Mouse (Mus musculus): ENCODE data around the gene Nkx6-1. TPM values are rescaled to one million over a fixed set of nuclear protein-coding genes. Genes with fewer than 3 reads are reported as not detected.

The Nkx6-1 gene
- polyA plus RNA-seq, 1 experiment from 2014 or later = 0.13 TPM

- ATAC-seq (no peak), DNase-seq (ENCODE audit: low spot score) (no peak)
- peaks cover 59% of the 10 kb centered on the region for H3K27me3 ChIP-seq (replicated peaks; ENCODE audit: insufficient read depth, low read length)
- no peak overlapping the region for H3K4me3 ChIP-seq (ENCODE audit: low read depth, low read length)
- H3K4me2 ChIP-seq (replicated peaks; ENCODE audit: low read depth, low read length) = no peak overlapping the region
- no peaks in the 10 kb centered on the region for H3K36me3 ChIP-seq (ENCODE audit: insufficient read depth, low read length)
- no peak for TF ChIP-seq CTCF (IDR thresholded peaks at IDR 0.05)
- H3K27ac ChIP-seq (ENCODE audit: low read length) = no peak overlapping the region
- H3K9ac ChIP-seq (replicated peaks; ENCODE audit: low read depth) = no peak overlapping the region
- no peaks in the 10 kb centered on the region for H3K9me3 ChIP-seq (ENCODE audit: low read length)
- 13% methylated on average over 3 of the region's 3 CpGs for WGBS
- H3K4me1 ChIP-seq (ENCODE audit: insufficient read depth, low read depth, low read length) = no peaks in the 10 kb centered on the region
These were observed 8.7 kb downstream of the Nkx6-1 start for GRCm38 (mm10) chr5:101656107-101656506.

- H3K4me2 ChIP-seq (replicated peaks; ENCODE audit: low read depth, low read length) = no peak overlapping the region
- H3K4me1 ChIP-seq (ENCODE audit: insufficient read depth, low read depth, low read length) = no peaks in the 10 kb centered on the region
- H3K27ac ChIP-seq (ENCODE audit: low read length) = no peak overlapping the region
- DNase-seq (ENCODE audit: low spot score) = no peak
- no peak overlapping the region for H3K4me3 ChIP-seq (ENCODE audit: low read depth, low read length)
- H3K9me3 ChIP-seq (ENCODE audit: low read length) = no peaks in the 10 kb centered on the region
- WGBS = 57% methylated on average over 7 of the region's 7 CpGs
- no peak overlapping the region for H3K9ac ChIP-seq (replicated peaks; ENCODE audit: low read depth)
- no peak for ATAC-seq
- TF ChIP-seq CTCF (IDR thresholded peaks at IDR 0.05) (no peak), EP300 (IDR thresholded peaks at IDR 0.05) (no peak)
- no peaks in the 10 kb centered on the region for H3K36me3 ChIP-seq (ENCODE audit: insufficient read depth, low read length)
- H3K27me3 ChIP-seq (replicated peaks; ENCODE audit: insufficient read depth, low read length) = peaks cover 52% of the 10 kb centered on the region
These were observed 9.4 kb downstream of the Nkx6-1 start for GRCm38 (mm10) chr5:101655418-101655817.

GRCm38 (mm10) chr5:101647726-101648686 lies 16.8 kb downstream of the Nkx6-1 start:
- Histone ChIP-seq H3K36me3 (ENCODE audit: insufficient read depth, low read length) (no peaks in the 10 kb centered on the region), H3K27me3 (replicated peaks; ENCODE audit: insufficient read depth, low read length) (peaks cover 29% of the 10 kb centered on the region), H3K4me3 (ENCODE audit: low read depth, low read length) (no peak overlapping the region), H3K27ac (ENCODE audit: low read length) (no peak overlapping the region), H3K9me3 (ENCODE audit: low read length) (no peaks in the 10 kb centered on the region), H3K4me2 (replicated peaks; ENCODE audit: low read depth, low read length) (no peak overlapping the region), H3K4me1 (ENCODE audit: insufficient read depth, low read depth, low read length) (no peaks in the 10 kb centered on the region), H3K9ac (replicated peaks; ENCODE audit: low read depth) (no peak overlapping the region)
- WGBS = 6% methylated on average over 50 of the region's 53 CpGs
- DNase-seq (ENCODE audit: low spot score) = no peak
- peak; percentile 30; the same call in 1 of the 2 replicates for ATAC-seq
- peak; percentile 62 for TF ChIP-seq CTCF (IDR thresholded peaks at IDR 0.05)
- TF ChIP-seq EP300 (IDR thresholded peaks at IDR 0.05) = no peak

GRCm38 (mm10) chr5:101646961-101647575 lies 17.7 kb downstream of the Nkx6-1 start:
- TF ChIP-seq CTCF (IDR thresholded peaks at IDR 0.05) = no peak
- Histone ChIP-seq H3K4me1 (ENCODE audit: insufficient read depth, low read depth, low read length) (no peaks in the 10 kb centered on the region), H3K36me3 (ENCODE audit: insufficient read depth, low read length) (no peaks in the 10 kb centered on the region), H3K4me3 (ENCODE audit: low read depth, low read length) (no peak overlapping the region), H3K27me3 (replicated peaks; ENCODE audit: insufficient read depth, low read length) (peaks cover 29% of the 10 kb centered on the region), H3K9me3 (ENCODE audit: low read length) (no peaks in the 10 kb centered on the region), H3K4me2 (replicated peaks; ENCODE audit: low read depth, low read length) (no peak overlapping the region), H3K9ac (replicated peaks; ENCODE audit: low read depth) (no peak overlapping the region), H3K27ac (ENCODE audit: low read length) (no peak overlapping the region)
- ATAC-seq (no peak), DNase-seq (ENCODE audit: low spot score) (no peak)
- 35% methylated on average over 20 of the region's 20 CpGs for WGBS

GRCm38 (mm10) chr5:101645071-101645470 lies 19.7 kb downstream of the Nkx6-1 start:
- no peak overlapping the region for H3K9ac ChIP-seq (replicated peaks; ENCODE audit: low read depth)
- H3K4me1 ChIP-seq (ENCODE audit: insufficient read depth, low read depth, low read length) = no peaks in the 10 kb centered on the region
- H3K9me3 ChIP-seq (ENCODE audit: low read length) = no peaks in the 10 kb centered on the region
- H3K27me3 ChIP-seq (replicated peaks; ENCODE audit: insufficient read depth, low read length) = peaks cover 29% of the 10 kb centered on the region
- no peak overlapping the region for H3K4me3 ChIP-seq (ENCODE audit: low read depth, low read length)
- H3K4me2 ChIP-seq (replicated peaks; ENCODE audit: low read depth, low read length) = no peak overlapping the region
- no peak overlapping the region for H3K27ac ChIP-seq (ENCODE audit: low read length)
- H3K36me3 ChIP-seq (ENCODE audit: insufficient read depth, low read length) = no peaks in the 10 kb centered on the region
- DNase-seq (ENCODE audit: low spot score) (no peak), ATAC-seq (no peak)
- TF ChIP-seq CTCF (IDR thresholded peaks at IDR 0.05) (no peak), EP300 (IDR thresholded peaks at IDR 0.05) (no peak)
- 56% methylated on average over 8 of the region's 8 CpGs for WGBS

- Histone ChIP-seq H3K4me1 (ENCODE audit: insufficient read depth, low read depth, low read length) (no peaks in the 10 kb centered on the region), H3K36me3 (ENCODE audit: insufficient read depth, low read length) (no peaks in the 10 kb centered on the region), H3K4me2 (replicated peaks; ENCODE audit: low read depth, low read length) (no peak overlapping the region), H3K4me3 (ENCODE audit: low read depth, low read length) (no peak overlapping the region), H3K9me3 (ENCODE audit: low read length) (no peaks in the 10 kb centered on the region), H3K9ac (replicated peaks; ENCODE audit: low read depth) (no peak overlapping the region), H3K27ac (ENCODE audit: low read length) (no peak overlapping the region), H3K27me3 (replicated peaks; ENCODE audit: insufficient read depth, low read length) (no peaks in the 10 kb centered on the region)
- DNase-seq (ENCODE audit: low spot score) = no peak
- ATAC-seq = no peak
- WGBS = 84% methylated on average over 4 of the region's 4 CpGs
- TF ChIP-seq CTCF (IDR thresholded peaks at IDR 0.05) (no peak), EP300 (IDR thresholded peaks at IDR 0.05) (no peak)
These were observed 26.7 kb downstream of the Nkx6-1 start for GRCm38 (mm10) chr5:101638101-101638500.

Other genes with a start within 250 kb of the Nkx6-1 start
- 24.0 and 32.4 TPM in 2 replicates for gene Cds1, start 100.1 kb upstream of the Nkx6-1 start, polyA plus RNA-seq (2015; fragmentation: Nextera tagmentation; extraction: Ambion mirVana)